Mouse (Mus musculus) cortical plate, adult 2 months (tissue): ENCODE data around the gene Scap.

Source experiments
- CTCF ChIP-seq: fragments of 200-500 bp; IDR thresholded peaks from 2 replicates; pipeline ENCODE4 v1.5.1; 2011; ENCODE audit warnings: mild to moderate bottlenecking, control low read depth, low read length; ENCODE audit not compliant: insufficient read depth; ENCODE audit errors: extremely low read depth
- POLR2A ChIP-seq: fragments of 200-500 bp; IDR thresholded peaks from 2 replicates; pipeline ENCODE4 v1.6.1; 2011; ENCODE audit warnings: mild to moderate bottlenecking, low read length, control low read depth; ENCODE audit not compliant: insufficient read depth; ENCODE audit errors: extremely low read depth

DNA sequence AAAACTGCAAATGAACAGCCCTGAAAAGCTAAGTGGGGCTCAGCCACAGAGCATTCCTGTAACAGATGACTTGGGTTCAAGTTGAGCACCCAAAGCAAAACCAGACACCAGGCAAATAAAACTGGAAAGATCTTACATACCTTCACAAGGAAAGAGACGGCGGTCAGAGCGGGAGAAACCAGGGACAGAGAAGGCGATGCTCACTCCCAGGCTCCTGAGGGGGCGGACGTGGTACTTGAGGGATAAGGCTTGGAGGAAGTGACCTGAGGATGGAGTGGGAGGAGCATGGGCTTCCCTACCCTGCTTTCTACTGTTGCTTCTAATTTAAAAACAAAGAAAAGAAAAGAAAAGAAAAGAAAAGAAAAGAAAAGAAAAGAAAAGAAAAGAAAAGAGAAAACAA, 2.7 kb upstream of the Scap start:
- no peak for TF ChIP-seq CTCF
- no peak for TF ChIP-seq POLR2A
